Mouse (Mus musculus) olfactory bulb, adult 2 months (tissue): ENCODE data around the gene Lrch2.

Source experiments
- CTCF ChIP-seq: fragments of 200-500 bp; IDR thresholded peaks from 2 replicates; pipeline ENCODE4 v1.5.1; 2012; ENCODE audit warnings: low read depth, mild to moderate bottlenecking, low read length, moderate library complexity; ENCODE audit not compliant: insufficient read depth
- POLR2A ChIP-seq: fragments of 200-500 bp; IDR thresholded peaks from 2 replicates; pipeline ENCODE4 v1.6.1; 2012; ENCODE audit warnings: mild to moderate bottlenecking, low read depth, low read length, moderate library complexity; ENCODE audit not compliant: insufficient read depth

DNA sequence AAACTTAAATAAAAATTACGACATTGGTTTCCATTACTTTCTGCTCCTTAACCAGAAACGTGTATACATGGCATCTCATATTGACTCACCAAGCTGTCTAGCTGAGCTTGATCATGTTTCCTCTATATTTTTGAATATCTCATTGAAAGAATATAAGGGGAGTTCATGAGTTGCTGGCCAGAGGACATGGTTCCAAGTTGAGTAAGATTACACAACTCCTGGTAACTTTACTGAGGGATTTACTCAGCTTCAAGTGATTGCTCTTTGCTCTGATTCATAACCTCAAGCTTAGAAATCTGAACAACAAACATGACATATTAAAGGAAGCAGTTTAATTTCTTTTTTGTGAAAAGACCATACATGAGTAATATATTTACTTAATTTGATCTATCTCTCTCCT is 118.5 kb downstream of the Lrch2 start:
- TF ChIP-seq CTCF, result no peak
- no peak for TF ChIP-seq POLR2A
